Mouse (Mus musculus): ENCODE results near the gene Hoxa3. TPM values are rescaled to one million over a fixed set of nuclear protein-coding genes. Genes with fewer than 3 reads are reported as not detected.

The Hoxa3 gene
- total RNA-seq, 4 experiments from 2014 or later, result not detected

- no peak for DNase-seq (ENCODE audit: low spot score in 2 of 2)
These were observed 19.9 kb upstream of the Hoxa3 start for GRCm38 (mm10) chr6:52232984-52233545.

- no peak for DNase-seq (ENCODE audit: low spot score in 2 of 2)
These were observed 19.4 kb upstream of the Hoxa3 start for GRCm38 (mm10) chr6:52232568-52232965.

- DNase-seq (ENCODE audit: low spot score in 2 of 2), result no peak
These were observed 18.9 kb upstream of the Hoxa3 start for GRCm38 (mm10) chr6:52231885-52232567.

- no peak for DNase-seq (ENCODE audit: low spot score in 2 of 2)
These were observed 17.5 kb upstream of the Hoxa3 start, which contains the start of gene Hoxa9 for GRCm38 (mm10) chr6:52230516-52231165. Gene Hoxa9 (minus strand): TSS chr6:52231089.

GRCm38 (mm10) chr6:52229558-52230416, 16.7 kb upstream of the Hoxa3 start:
- DNase-seq (ENCODE audit: low spot score in 2 of 2), result no peak

- no peak for DNase-seq (ENCODE audit: low spot score in 2 of 2)
These were observed 15.6 kb upstream of the Hoxa3 start for GRCm38 (mm10) chr6:52228475-52229465.

- DNase-seq (ENCODE audit: low spot score in 2 of 2), result no peak
These were observed 14.5 kb upstream of the Hoxa3 start for GRCm38 (mm10) chr6:52227470-52228222.

GRCm38 (mm10) chr6:52226569-52227257, 13.6 kb upstream of the Hoxa3 start:
- no peak for DNase-seq (ENCODE audit: low spot score in 2 of 2)

- DNase-seq (ENCODE audit: low spot score in 2 of 2), result no peak
These were observed 12.8 kb upstream of the Hoxa3 start for GRCm38 (mm10) chr6:52225612-52226568.

GRCm38 (mm10) chr6:52224895-52225611, 11.9 kb upstream of the Hoxa3 start:
- no peak for DNase-seq (ENCODE audit: low spot score in 2 of 2)

GRCm38 (mm10) chr6:52223939-52224760, 11.0 kb upstream of the Hoxa3 start:
- DNase-seq (ENCODE audit: low spot score in 2 of 2), result no peak

GRCm38 (mm10) chr6:52222729-52223128, 9.6 kb upstream of the Hoxa3 start:
- no peak for DNase-seq (ENCODE audit: low spot score in 2 of 2)

- DNase-seq (ENCODE audit: low spot score in 2 of 2), result no peak
These were observed 9.0 kb upstream of the Hoxa3 start for GRCm38 (mm10) chr6:52221993-52222685.

GRCm38 (mm10) chr6:52221337-52221992, 8.3 kb upstream of the Hoxa3 start, which contains the start of gene Hoxa7:
Gene Hoxa7 (minus strand): TSS chr6:52221854.
- peak; percentile 64 to 87 for DNase-seq (ENCODE audit: low spot score in 2 of 2)

GRCm38 (mm10) chr6:52220865-52221310, 7.8 kb upstream of the Hoxa3 start:
- DNase-seq (ENCODE audit: low spot score in 2 of 2), result no peak

Data from layer of hippocampus, adult 8-10 months (tissue).